Mouse (Mus musculus): ENCODE data around the gene Obscn.

GRCm38 (mm10) chr11:59134373-59134997 is 1.7 kb downstream of the Obscn start:
- TF ChIP-seq EP300 (IDR thresholded peaks at IDR 0.05) (no peak), CTCF (IDR thresholded peaks at IDR 0.05) (peak; percentile 31)
